Mouse (Mus musculus) left cerebral cortex, adult 2 months (tissue): Measurements from ENCODE around the gene Teddm1a. TPM values are rescaled to one million over a fixed set of nuclear protein-coding genes. Genes with fewer than 3 reads are reported as not detected.
A peak's percentile ranks its signal among the peaks of the same experiment; 100 is the strongest.

Experiments
- DNase-seq, 2 experiments: peaks; one replicate each; pipeline ENCODE4 v3.0.0; 2021 to 2022; ENCODE audit warnings: low spot score in 2 of 2, mixed read lengths in 1 of 2; ENCODE audit errors: extremely low spot score in 1 of 2
- H3K27ac ChIP-seq: fragments of 200-600 bp; 2 replicates; pipeline ENCODE4 v1.8.1; 2022
- H3K4me3 ChIP-seq: fragments of 200-600 bp; 2 replicates; pipeline ENCODE4 v1.8.1; 2022
- CTCF ChIP-seq: fragments of 200-600 bp; IDR thresholded peaks from 2 replicates; pipeline ENCODE4 v1.8.1; 2022; ENCODE audit warnings: antibody characterized with exemption, mild to moderate bottlenecking, moderate library complexity
- intact Hi-C: fragments of 180-260 bp; cut with DNase I; formaldehyde crosslinking; loops from one replicate; pipeline ENCODE4 v1.15.1; 2025
- microRNA-seq, 2 experiments: library from miRNA; unstranded; fragments of <30 nt; microRNA quantifications; one replicate each; pipeline ENCODE4 v1.2.0; 2021
- total RNA-seq, 2 experiments: library from RNA; stranded (reverse); gene quantifications; 2 replicates each; pipeline ENCODE4 v1.2.3; 2021

The Teddm1a gene
- total RNA-seq, 2 experiments from 2014 or later = not detected

- no peak for TF ChIP-seq CTCF
- peak in 1 of 2 experiments; percentile 29 for DNase-seq
- H3K4me3 ChIP-seq = no peak overlapping the region
- intact Hi-C loops = no loop called here
- no peak overlapping the region for H3K27ac ChIP-seq
Observed at GRCm38 (mm10) chr1:153935844-153936380, 44.4 kb downstream of the Teddm1a start.

GRCm38 (mm10) chr1:153937025-153937424, 45.5 kb downstream of the Teddm1a start:
- intact Hi-C loops = no loop called here
- TF ChIP-seq CTCF = no peak
- no peak for DNase-seq
- no peak overlapping the region for H3K4me3 ChIP-seq
- H3K27ac ChIP-seq = no peak overlapping the region

- H3K4me3 ChIP-seq = no peak overlapping the region
- no peak for TF ChIP-seq CTCF
- DNase-seq = no peak
- H3K27ac ChIP-seq = no peak overlapping the region; the same call in 1 of the 2 replicates
- intact Hi-C loops = no loop called here
Observed at GRCm38 (mm10) chr1:153940986-153941385, 49.4 kb downstream of the Teddm1a start.

Small RNA genes within 50 kb of the gene (microRNA-seq; reads per million reads assigned to microRNA genes)
- gene Mir8114 = 13.1 to 24.6 reads per million in 2 experiments

Other genes with a start within 250 kb of the Teddm1a start
- 10 to 100 TPM; 61.1 to 63.2 TPM for gene Rgs8, start 238.7 kb upstream of the Teddm1a start, total RNA-seq
- 10 to 100 TPM in 1 of 2 experiments, 1 to 10 TPM in 1; 8.9 to 11.0 TPM for gene Rgs16, start 151.4 kb upstream of the Teddm1a start, total RNA-seq
- gene Rnasel, start 142.3 kb upstream of the Teddm1a start, total RNA-seq = 10 to 100 TPM; 10.9 to 12.5 TPM
- 1 to 10 TPM; 1.7 to 2.6 TPM for gene Rgsl1, start 47.6 kb upstream of the Teddm1a start, total RNA-seq
- gene Teddm1b, start 17.4 kb upstream of the Teddm1a start, total RNA-seq = under 1 TPM; 0.14 to 0.18 TPM
- 1,000 to 10,000 TPM; 1,896 to 2,040 TPM for gene Glul, start 8.2 kb downstream of the Teddm1a start, total RNA-seq
- gene Teddm2, start 8.5 kb downstream of the Teddm1a start, total RNA-seq = 1 to 10 TPM; 3.4 to 3.9 TPM